Mouse (Mus musculus) stomach, postnatal 0 days (tissue): ENCODE data around the gene Med19.

Experiments
- CTCF ChIP-seq: IDR thresholded peaks from 2 replicates; pipeline ENCODE4 v1.5.1; 2016; ENCODE audit warnings: antibody characterized with exemption, low read depth, mild to moderate bottlenecking, moderate library complexity
- EP300 ChIP-seq: optimal IDR thresholded peaks from 2 replicates; pipeline ENCODE3; 2016; ENCODE audit warnings: antibody characterized with exemption

DNA sequence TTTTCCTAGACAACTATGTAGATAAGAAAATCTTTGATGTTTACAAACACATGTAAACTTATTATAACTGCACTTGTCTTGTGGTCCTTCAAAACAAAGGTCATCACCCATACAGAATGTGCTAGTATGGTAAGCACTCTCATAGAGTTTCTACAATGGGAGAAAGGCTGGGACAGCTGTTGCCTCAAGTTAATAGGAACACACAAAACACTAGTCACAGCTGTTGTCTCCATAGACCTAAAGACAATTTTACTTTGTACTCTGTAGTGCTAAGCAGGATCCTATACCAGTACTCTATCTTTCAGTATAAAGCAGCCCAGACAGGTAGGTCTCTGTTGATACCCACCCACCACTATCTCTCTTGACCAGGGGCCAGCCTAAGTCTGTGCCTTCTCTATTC is 37.4 kb upstream of the Med19 start:
- TF ChIP-seq CTCF (no peak), EP300 (no peak)
